Mouse (Mus musculus) embryo, embryonic 11.5 days (tissue): ENCODE measurements around the gene Dcun1d3.

Source experiments
- DNase-seq: peaks from one replicate; pipeline ENCODE4 v3.0.0-alpha.2; 2012; ENCODE audit warnings: low read depth, low spot score

The Dcun1d3 gene

DNA sequence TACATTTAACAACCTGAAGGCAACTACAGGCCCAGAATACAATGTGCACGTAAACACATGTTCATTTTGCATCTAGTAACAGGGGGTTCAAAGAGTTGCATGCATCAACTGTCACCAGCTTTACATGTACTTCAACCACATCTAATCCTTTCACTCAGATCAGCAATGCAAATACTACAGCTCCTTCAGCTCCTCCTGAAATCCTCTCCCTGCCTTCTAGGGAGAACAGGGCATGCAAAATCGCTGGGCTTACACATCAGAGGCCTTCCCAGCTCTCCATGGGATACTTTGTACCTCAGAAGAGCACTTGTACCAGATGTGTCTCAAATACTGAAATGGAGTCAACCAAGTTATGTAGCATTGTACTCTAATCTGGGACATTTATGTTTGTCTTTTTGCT, 23.0 kb downstream of the Dcun1d3 start:
- no peak for DNase-seq

DNA sequence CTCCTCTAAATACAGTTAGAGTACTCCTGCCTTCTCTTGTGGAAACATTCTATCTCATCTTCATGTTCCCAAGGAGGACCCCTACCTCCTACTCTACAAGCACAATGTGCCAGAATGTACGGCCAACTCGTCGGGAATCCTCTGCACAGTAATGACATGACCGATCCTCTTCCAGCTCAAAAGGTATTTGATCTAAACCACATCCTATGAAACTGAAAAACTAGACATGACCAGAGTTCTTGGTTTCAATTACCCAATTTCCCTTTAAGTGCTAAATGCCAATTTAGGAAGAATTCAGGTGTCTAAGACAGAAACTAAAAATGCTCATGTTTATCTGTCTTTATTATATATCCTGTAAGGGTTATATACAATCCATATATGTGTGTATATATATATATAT, 23.9 kb downstream of the Dcun1d3 start:
- no peak for DNase-seq

DNA sequence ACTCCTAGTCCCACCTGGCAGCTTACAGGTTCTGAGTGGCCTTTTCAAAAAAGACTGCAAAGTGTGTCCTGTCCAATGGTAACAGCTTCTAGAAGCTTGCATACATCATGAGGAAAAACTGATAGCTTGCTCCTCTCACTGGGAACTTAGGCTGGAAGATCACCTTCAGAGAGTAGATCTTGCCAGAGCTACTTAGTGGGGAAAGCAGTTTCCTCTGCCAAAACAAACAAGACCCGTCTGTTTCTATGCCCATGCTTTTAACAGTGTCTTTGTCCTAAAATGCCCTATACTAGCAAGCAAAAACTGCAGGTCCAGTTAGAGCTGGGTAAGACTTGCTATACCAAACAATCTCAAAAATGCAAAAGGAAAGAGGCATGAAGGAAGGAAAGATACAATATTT, 30.0 kb downstream of the Dcun1d3 start:
- no peak for DNase-seq

DNA sequence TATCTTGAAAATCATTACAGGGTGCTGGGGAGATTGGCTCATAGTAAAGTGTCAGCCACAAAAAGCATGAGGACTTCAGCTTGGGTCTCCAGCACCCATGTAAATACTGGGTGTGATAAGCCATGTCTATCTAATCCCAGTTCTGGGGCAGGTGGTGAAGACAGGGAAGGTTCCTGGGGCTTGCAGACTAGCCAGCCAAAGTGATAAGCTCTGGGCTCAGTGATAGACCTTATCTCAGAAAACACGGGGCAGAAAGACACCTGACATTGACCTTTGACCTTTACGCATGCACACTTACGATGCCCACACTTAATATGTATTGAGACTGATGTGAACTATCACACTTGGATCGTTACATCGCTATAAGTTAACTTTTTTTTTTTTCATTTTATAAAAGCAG, 31.6 kb downstream of the Dcun1d3 start:
- no peak for DNase-seq

DNA sequence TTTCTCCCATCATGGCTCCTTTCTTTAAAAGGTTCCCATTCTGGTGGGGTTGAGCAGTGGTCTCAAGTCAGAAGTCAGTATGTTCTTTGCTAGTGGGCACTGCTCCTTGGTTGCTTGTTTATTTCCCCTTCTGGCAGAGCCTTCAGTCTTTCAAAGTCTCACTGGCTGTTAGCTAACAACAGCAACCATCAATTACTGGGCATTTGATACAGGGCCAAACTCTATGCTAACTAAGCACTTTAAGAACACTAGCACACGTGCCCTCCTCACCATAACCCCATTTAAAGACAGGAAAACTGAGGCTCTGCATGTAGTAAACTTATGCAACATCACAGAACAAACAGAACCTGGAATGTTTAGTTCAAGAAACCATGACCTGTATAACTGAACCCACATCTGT, 33.9 kb downstream of the Dcun1d3 start:
- no peak for DNase-seq

DNA sequence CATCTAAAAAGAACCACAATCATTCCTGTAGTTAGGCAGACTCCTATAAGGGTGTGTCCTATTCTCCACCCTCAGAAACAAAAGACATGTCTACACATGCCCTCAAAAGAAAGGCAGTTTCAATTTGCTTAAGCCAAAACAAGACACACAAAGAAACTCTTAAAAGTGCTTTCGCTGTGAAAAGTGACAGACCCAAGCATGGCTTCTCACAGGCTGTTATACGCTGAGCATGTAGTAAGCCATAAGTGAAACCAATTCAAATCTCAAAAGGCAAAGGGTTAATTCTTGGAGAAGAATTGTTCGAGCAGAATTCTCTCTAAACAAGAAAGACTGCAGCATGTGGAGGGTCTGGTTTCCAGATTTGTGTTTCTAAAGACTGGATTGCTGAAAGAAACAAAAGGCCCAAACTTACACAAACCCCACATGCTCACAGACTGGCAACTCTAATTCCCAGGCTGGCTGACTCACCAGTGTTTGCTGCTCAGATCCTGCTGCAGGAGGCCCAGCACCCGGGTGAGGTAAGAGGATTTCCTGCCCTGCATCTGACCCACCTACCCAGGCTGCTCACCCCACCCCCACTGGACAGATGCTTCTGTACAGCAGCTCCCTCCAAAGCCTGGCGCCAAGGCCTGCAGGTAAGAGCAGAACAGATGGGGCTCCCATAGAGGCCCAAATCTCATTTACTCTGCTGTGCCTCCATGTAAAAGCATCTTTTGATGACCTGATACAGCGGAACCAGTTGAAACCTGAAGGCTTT, 34.6 kb downstream of the Dcun1d3 start:
- peak; percentile 24 for DNase-seq

DNA sequence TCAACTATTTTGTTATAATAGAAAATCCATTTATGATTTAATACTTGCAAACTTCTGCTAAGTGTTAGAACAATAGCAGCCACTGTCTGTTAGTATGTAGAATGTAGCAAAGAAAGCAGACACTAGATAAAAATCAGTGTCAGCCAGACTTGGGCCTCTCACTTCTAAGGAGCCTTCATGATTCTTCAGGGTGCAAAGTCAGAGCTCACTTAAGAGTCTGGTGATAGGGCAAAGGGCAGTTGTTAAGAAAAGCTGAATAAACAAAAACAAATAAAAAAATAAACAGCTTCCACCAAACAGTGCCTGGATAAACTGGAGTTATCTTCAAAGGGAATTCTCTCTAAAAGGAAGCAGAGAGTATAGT, 35.1 kb downstream of the Dcun1d3 start:
- DNase-seq: no peak

DNA sequence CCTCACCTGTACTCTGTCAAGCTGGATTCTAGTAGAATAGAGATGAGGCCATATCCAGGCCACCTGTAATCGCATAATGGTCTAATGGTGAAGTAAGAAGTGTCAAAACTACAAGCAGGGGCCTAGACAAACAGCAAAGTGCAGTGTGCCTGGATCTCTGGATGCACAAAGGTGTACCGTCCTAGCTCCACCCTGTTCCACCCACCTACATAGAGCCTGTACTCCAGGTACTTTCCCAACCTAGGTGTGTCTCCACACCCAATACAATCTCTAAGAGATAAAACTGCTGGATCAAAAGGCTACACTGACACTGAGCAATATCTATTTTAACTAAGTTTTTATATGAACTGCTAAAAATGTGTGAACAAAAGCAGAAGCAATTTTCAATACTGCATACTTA, 35.5 kb downstream of the Dcun1d3 start:
- no peak for DNase-seq

DNA sequence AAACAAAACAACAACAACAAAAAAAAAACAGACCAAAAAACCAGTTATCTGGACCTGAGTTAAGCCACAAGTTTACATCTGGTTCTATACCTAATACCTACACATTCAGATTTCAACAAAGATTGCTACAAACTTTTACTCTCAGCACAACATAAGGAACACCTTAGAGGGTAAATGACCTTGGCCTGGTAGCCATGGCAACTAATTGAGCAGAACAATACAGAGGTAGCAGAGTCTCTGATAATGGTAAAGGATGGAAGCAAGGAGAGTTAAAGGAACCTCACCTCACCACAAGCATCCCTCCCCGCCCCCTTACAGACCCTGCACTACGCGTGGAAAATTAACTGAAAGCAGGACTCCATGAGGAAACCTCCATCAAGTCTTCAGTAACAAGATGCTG, 36.0 kb downstream of the Dcun1d3 start:
- DNase-seq: no peak

DNA sequence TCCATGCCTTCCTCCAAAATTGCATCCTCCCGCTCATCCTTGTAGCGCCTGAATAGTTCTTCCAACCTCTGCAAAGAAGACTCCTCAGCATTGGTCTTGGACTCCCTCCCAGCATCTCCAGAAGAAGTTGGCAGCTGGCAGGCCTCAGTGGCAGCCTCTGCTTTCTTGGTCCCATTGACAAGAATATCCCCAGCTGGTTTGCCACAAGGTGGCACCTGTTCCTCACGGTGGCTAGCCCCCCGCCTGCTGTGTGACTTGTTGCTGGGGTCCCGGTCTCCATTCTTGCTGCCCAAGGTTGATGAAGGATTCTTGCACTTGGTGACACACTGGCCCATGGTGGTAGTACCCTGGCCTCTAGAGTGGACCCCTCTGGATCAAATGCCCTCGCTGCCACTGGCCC, 36.6 kb downstream of the Dcun1d3 start:
- DNase-seq: no peak

DNA sequence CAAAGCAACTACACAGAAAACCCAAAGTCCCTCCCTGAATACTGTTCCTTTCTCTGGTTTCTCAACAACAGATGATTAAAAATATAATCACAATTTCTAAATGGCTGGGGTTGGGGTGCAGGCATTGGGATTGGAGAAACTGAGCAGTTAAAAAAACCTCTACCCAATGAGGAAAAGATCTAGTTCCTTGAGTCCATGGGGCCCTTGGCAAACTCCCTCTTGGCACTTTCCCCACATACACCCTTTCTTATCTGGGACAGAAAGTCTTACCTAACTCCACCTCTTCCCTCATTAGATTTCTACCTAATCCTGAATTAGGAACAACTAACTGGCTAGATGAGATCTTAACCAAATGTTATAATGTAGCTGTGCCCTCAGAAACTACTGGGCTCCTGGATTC, 41.1 kb downstream of the Dcun1d3 start:
- DNase-seq: no peak

DNA sequence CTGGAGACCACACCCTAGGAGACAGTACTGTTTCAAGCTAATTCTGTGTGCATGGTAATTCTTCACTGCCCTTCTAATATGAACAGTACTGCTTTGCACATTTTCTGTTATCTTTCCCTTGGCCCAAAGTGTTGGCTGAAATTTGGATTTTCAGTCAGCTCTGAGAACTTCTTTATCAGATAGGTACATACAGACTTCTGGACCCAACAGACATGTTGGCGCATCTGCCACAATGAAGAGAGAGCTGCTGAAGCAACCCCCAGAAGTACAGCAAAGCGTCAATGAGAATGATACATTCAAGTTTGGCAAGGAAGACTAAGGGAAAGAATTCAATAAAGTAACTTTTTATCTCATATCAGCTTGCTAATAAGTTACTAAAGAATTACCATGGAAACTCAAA, 41.7 kb downstream of the Dcun1d3 start:
- DNase-seq: no peak

DNA sequence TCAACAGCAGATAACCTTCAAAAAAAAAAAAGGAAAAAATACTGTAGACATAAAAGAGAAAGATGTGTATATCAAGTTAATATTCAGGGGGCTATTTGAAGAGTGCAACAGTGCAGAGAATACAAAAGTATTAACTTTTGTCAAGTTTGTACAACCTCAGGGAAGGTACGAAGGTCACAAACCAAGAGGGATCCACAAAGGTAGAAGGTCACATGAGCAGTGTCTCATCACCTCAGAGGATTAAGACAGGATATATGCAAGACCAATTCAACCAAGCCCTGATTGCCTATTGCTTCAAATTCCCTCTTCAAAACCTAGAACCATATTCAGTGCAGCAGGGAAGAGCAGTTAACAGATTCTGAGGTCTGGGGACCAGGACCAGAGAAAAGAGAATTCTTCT, 42.9 kb downstream of the Dcun1d3 start:
- no peak for DNase-seq

DNA sequence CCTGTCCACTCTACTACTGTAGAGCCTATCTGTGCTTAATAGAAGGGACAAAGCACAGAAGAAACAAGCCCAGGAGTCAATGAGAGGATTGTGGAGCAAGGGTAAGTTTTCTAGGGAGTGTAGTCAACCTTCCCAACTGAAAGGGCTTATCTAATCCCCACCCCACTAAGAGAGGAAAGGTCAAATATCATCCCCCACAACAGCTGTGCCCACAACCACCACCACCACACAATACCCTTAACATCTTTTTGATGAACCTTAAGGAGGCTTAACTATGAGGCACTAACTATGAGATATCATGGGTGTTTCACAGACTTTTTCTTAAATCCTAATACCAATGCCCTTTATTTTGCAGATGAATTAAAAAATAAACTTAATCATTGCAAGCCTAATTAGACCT, 43.6 kb downstream of the Dcun1d3 start:
- DNase-seq: no peak

DNA sequence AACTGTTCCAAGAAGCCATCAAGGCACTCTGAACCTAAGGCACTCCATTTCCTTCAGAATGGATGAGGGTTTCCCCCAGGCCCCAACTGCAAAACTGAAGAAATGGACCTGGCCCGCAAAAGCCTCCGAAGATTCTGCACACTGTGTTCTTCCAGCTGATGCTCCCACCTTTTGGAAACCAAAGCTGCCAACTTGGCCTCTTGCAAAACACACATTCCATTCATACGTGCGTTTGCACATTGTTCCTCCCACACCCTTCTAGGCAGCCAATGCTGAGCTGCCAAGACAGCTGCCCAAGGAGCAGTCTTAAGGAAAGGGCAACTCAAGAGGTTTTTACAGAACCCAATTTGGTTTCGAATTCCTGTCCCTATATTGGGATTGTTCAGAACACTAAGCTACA, 45.4 kb downstream of the Dcun1d3 start:
- no peak for DNase-seq

DNA sequence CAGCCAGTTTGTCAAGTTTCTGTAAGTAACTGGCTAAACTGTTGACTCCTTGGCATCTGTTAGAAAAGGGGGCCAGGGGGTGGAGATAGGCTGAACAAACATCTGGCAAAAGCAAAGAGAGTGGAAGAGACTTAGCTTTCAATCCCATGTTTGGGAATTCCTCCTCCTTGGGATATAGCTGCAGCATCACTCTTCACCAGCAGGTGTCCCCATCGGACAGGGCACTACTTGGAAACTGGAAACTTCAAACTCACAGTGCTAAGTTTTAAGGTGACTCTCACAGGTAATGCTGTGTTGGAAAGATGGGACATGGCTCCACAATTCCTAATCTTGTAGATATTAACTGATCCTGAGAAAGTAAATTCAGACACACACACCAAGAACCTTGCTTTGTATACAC, 47.0 kb downstream of the Dcun1d3 start:
- peak; percentile 50 for DNase-seq

DNA sequence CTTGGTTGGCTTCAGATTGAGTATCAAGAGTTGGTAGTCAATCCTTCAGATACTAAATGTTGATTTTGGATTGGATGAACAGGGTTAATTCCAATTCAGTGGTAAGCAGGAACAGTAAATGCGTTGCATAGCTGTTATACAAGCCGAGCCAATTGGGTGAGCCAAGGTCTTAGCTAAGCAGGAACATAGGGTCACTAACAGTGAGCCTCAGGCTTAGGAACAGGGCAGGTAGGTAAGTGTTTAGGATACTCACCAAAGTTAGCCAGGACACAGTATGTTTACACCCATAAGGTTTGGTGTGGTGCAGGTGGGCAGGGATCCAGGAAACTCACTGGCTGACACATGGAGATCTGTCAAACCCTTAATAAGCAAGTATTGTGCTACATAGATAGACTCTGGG, 48.7 kb downstream of the Dcun1d3 start:
- DNase-seq: no peak

DNA sequence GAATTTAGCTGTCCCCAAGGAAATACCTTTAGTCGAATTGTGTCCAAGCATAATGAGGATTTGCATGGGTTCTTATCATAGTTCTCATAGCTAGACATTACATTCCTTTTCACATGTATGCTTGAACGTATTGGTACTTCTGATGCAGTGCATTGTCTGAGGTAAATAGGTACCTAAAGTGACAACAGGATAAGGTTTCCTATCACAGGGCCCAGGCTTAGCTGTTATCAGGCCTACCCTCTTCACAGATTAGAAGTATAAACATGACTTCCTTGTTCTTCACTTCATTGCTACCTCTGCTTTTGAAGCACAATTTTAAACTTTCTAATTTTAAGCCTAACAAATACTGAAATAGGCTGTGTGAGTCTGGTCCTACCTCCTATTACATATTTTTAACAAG, 50.6 kb downstream of the Dcun1d3 start:
- no peak for DNase-seq

DNA sequence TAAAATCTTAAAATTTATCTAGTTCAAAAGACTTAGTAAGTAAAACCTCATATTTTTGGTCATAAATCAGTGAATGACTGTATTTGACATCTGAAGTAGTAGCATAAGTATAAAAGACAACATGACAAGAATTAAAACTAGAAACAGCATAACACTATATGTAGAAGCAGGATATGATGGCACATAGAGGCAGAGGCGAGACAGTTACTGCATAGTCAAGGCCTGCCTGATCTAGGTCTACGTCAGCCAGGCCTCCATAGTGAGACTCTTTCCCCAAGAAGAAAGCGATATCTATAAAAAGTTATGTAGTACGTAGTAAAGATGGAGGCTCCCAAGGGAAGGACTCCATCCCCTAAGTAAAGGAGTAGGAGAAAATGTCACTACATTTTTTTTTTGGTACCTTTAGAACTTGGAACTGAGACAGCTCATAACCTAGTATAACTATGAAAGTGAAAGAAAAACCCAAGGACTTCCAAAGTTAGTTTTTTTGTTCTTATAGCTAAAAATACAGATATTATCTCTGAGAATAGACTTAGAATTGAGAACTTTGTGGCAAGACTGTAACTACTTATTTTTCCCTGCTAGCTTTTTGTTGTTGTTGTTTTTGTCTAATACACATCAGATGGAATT, 54.2 kb downstream of the Dcun1d3 start:
- no peak for DNase-seq

DNA sequence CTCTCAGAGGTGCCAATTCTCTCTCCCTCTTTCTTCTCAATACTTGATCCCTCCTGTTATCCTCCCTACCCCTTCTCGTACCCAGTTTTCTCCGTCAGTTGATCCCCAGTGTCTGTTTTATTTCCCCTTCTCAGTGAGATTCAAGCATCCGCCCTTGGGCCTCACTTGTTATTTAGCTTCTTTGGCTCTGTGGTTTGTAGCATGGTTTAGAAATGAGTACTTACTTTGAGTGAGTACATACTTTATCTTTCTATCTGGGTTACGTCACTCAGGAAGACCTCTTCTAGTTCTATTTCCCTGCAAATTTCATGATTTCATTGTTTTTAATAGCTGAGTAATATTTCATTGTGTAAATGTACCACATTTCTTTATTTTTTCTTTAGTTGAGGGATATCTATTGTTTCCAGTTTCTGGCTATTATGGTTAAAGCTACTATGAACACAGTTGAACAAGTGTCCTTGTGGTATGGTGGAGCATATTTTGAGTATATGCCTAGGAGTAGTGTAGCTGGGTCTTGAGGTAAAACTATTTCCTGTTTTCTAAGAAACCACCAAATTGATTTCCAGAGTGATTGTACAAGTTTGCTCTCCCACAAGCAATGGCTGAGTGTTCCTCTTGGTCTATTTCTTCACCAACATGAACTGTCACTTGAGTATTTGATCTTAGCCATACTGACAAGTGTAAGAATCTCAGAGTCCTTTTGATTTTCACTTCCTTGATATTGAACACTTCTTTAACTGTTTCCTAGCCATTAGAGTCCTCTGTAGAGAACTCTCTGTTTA, 59.9 kb downstream of the Dcun1d3 start:
- no peak for DNase-seq

DNA sequence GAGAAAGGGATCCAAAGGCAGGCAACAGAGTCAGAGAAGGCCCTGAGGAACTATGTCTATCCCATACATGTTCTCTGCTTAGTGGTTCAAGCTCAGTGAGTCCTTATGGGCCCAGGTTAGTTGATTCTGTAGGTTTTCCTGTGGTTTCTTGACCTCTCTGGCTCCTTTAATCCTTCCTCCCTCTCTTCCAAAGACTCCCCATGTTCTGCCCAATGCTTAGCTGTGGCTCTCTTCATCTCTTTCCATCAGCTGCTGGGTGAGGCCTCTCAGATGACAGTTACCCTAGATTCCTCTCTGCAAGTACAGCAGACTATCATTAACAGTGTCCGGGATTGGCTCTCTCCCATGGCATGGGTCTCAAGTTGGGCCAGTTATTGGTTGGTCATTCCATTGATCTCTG, 60.7 kb downstream of the Dcun1d3 start:
- DNase-seq: no peak

DNA sequence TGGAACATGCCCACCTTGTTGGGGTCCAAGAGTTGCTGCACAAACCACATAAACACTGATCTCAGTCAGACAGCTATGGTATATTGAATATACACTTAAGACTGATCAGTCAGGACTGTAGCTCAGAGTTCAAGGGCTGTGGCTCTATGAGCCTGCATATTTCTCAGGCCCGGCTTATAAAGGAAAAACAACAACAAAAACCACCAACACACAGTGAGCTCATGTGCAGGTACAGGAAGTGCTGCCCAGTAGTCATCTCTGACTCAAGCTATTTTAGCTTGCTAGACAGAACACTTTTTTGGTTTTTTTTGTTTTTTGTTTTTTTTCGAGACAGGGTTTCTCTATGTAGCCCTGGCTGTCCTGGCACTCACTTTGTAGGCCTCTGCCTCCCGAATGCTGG, 87.4 kb downstream of the Dcun1d3 start:
- no peak for DNase-seq

DNA sequence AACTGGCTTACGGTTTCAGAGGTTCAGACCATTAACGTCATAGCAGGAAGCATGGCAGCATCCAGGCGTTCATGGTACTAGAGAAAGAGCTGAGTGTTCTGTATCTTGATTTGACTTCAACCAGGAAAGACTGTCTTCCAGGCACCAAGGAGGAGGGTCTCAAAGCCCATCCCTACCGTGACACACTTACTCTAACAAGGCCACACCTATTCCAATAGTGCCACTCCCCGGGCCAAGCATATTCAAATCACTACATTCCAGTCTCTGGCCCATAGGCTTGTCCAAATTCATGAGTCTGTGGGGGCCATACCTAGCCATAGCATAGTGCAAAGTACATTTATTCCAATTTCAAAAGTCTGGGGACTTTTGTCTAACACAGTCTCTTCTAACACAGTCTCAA, 88.7 kb downstream of the Dcun1d3 start:
- no peak for DNase-seq
